Mouse (Mus musculus): Measurements from ENCODE around the gene Def8. TPM values are rescaled to one million over a fixed set of nuclear protein-coding genes. Genes with fewer than 3 reads are reported as not detected.
"Not testable (repeated sequence)": the region's sequence is repeated elsewhere in the genome, so short reads cannot be mapped to it uniquely, and the experiment has no call there.

Gene Def8
- polyA plus RNA-seq, 1 experiment from 2014 or later: 39.8 TPM

DNA sequence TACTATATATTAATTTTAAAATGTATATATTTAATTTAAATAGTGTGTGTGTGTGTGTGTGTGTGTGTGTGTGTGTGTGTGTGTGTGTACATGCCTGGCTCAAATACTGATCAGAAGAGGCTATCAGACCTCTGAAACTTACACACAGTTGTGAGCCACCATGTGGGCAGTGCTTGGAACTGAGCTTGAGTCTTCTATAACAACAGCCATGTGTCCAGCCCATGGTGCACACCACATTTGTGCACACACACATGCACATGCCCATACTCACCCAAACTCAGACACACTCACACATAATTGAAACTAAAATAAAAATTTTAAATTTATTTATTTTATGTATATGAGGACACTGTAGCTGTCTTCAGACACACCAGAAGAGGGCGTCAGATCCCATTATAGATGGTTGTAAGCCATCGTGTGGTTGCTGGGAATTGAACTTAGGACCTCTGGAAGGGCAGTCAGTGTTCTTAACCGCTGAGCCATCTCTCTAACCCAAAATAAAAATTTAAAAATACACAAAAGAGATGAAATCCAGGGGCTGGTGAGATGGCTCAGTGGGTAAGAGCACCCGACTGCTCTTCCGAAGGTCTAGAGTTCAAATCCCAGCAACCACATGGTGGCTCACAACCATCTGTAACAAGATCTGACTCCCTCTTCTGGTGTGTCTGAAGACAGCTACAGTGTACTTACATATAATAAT lies 8.2 kb upstream of the Def8 start:
- not testable (repeated sequence) for H3K4me3 ChIP-seq (replicated peaks); H3K9me3 ChIP-seq (replicated peaks); H3K9ac ChIP-seq; H3K27ac ChIP-seq; H3K4me2 ChIP-seq; ATAC-seq (replicated peaks; ENCODE audit: low FRiP score); H3K36me3 ChIP-seq
- WGBS: 82% methylated on average over 5 of the region's 5 CpGs
- H3K4me1 ChIP-seq: peaks cover 19% of the 10 kb centered on the region
- peaks cover 42% of the 10 kb centered on the region for H3K27me3 ChIP-seq

DNA sequence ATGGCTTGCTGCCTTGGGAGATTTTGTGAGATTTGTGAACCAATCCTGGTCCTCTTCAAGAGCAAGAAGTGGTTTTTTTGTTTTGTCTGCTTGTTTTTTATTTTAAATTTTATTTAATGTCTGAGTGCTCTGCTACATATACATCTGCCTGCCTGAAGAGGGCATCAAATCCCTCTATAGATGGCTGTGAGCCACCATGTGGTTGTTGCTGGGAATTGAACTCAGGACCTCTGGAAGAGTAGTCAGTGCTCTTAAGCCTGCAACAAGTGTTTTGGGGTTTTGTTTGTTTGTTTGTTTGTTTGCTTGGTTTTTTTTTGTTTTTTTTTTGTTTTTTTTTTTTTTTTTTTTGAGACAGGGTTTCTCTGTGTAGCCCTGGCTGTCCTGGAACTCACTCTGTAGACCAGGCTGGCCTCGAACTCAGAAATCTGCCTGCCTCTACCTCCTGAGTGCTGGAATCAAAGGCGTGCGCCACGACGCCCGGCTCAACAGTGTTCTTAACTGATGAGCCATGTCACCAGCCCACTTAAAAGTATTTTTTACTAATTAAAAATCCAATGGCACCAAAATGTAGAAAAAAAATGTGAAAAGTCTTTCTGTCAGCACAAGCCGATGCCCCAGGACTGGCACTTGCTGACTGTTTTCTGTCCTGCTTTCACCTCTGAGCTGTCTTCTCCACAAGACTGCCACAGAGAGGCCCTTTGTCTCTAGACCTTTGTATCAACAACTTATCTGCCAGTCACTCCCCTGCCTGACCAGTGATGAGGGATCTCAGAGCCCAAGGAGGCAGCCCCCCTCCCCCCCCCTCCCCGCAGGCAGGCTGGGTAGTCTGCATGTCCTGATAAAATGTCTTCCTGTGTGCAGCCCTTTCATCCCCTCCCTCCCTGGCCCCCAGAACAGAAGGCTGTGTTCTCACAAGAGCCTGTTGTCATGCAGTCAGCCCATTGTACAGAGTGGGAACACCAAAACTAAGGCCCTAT lies 7.1 kb upstream of the Def8 start:
- peaks cover 8% of the 10 kb centered on the region for H3K4me1 ChIP-seq
- H3K27me3 ChIP-seq: peaks cover 31% of the 10 kb centered on the region
- H3K9me3 ChIP-seq (replicated peaks): no peaks in the 10 kb centered on the region
- ATAC-seq (replicated peaks; ENCODE audit: low FRiP score): no peak
- no peak overlapping the region for H3K4me2 ChIP-seq
- H3K36me3 ChIP-seq: no peaks in the 10 kb centered on the region
- WGBS: 84% methylated on average over 8 of the region's 8 CpGs
- no peak overlapping the region for H3K9ac ChIP-seq
- no peak overlapping the region for H3K27ac ChIP-seq
- H3K4me3 ChIP-seq (replicated peaks): no peak overlapping the region

DNA sequence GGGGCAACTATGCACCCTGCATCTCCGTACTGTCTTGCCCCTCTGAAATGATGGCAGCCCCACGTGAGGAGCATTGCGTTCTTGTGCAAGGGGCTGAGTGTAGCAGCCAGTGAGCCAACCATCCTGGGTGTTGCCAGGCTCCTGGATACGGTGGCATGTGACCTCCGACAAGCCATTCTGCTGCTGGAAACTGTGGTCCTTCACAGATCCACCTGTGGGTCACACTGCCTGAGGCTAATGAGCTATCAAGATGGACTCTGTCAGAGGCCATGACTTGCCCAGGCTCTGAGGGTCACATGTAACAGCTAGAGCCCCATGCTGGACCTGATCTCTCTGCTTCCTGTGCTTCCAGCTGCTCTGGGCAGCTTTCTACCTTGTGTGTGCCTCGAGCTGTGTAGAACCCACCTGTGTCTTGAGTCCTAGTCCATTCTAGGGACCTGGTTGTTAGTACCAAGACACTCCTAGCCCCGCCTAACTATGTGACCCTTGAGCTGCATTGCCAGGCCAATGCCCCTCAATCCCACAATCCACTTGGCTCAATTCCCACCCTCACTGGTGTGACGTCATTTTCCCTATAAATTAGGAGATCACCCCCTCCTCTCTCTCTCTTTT lies 6.3 kb upstream of the Def8 start:
- Histone ChIP-seq H3K27me3 (peaks cover 23% of the 10 kb centered on the region), H3K9ac (no peak overlapping the region), H3K36me3 (no peaks in the 10 kb centered on the region), H3K4me2 (no peak overlapping the region), H3K9me3 (replicated peaks) (no peaks in the 10 kb centered on the region), H3K4me1 (peaks cover 1% of the 10 kb centered on the region; the same call in 1 of the 2 replicates), H3K27ac (no peak overlapping the region), H3K4me3 (replicated peaks) (no peak overlapping the region)
- no peak for ATAC-seq (replicated peaks; ENCODE audit: low FRiP score)
- 79% methylated on average over 8 of the region's 8 CpGs for WGBS

DNA sequence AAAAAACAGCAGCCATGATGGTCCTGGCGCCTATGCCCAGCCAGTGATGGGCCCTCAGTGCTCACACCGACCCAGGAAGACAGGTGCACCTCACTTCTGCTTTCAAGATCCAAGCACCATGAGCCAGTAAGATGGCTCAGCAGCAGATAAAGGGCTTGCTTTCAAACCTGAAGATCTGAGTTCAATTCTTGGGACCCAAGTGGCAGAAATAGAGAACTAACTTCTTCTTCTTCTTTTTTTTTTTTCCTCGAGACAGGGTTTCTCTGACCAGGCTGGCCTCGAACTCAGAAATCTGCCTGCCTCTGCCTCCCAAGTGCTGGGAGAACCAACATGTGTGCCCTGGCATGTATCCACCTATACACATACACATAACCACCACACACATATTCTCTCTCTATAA lies 3.6 kb upstream of the Def8 start:
- 88% methylated on average over 4 of the region's 4 CpGs for WGBS

DNA sequence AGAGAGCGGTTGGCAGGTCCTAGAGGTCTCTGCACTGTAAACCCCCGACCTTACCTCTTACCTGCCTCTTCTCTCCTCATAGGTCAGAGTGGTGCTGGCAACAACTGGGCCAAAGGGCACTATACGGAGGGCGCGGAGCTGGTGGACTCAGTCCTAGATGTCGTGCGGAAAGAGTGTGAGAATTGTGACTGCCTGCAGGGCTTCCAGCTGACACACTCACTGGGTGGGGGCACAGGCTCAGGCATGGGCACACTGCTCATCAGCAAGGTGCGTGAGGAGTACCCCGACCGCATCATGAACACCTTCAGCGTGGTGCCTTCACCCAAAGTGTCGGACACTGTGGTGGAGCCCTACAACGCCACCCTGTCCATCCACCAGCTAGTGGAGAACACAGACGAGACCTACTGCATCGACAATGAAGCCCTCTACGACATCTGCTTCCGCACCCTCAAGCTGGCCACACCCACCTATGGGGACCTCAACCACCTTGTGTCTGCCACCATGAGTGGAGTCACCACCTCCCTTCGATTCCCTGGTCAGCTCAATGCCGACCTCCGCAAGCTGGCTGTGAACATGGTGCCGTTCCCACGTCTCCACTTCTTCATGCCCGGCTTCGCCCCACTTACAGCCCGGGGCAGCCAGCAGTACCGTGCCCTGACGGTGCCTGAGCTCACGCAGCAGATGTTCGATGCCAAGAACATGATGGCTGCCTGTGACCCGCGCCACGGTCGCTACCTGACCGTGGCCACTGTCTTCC lies 2.6 kb upstream of the Def8 start:
- no peak for ATAC-seq (replicated peaks; ENCODE audit: low FRiP score)
- Histone ChIP-seq H3K9ac (no peak overlapping the region), H3K27ac (no peak overlapping the region), H3K4me1 (peaks cover 9% of the 10 kb centered on the region; the same call in 1 of the 2 replicates), H3K4me3 (replicated peaks) (no peak overlapping the region), H3K27me3 (no peaks in the 10 kb centered on the region), H3K4me2 (no peak overlapping the region), H3K36me3 (no peaks in the 10 kb centered on the region), H3K9me3 (replicated peaks) (no peaks in the 10 kb centered on the region)
- WGBS: 92% methylated on average over 34 of the region's 34 CpGs

More for the DNA sequence above, 3.6 kb upstream of the Def8 start:
- H3K4me2 ChIP-seq: no peak overlapping the region
- no peaks in the 10 kb centered on the region for H3K9me3 ChIP-seq (replicated peaks)
- ATAC-seq (replicated peaks; ENCODE audit: low FRiP score): no peak
- H3K27me3 ChIP-seq: no peaks in the 10 kb centered on the region
- no peaks in the 10 kb centered on the region for H3K36me3 ChIP-seq
- H3K4me3 ChIP-seq (replicated peaks): no peak overlapping the region
- no peak overlapping the region for H3K9ac ChIP-seq
- H3K4me1 ChIP-seq: peaks cover 9% of the 10 kb centered on the region; the same call in 1 of the 2 replicates
- H3K27ac ChIP-seq: no peak overlapping the region

DNA sequence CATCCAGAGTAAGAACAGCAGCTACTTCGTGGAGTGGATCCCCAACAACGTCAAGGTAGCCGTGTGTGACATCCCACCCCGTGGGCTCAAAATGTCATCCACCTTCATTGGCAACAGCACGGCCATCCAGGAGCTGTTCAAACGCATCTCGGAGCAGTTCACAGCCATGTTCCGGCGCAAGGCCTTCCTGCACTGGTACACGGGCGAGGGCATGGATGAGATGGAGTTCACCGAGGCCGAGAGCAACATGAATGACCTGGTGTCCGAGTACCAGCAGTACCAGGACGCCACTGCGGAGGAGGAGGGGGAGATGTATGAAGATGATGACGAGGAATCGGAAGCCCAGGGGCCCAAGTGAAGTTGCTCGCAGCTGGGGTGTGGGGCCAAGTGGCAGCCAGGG lies 2.0 kb upstream of the Def8 start:
- ATAC-seq (replicated peaks; ENCODE audit: low FRiP score): no peak
- WGBS: 83% methylated on average over 19 of the region's 19 CpGs
- Histone ChIP-seq H3K9ac (no peak overlapping the region), H3K27ac (no peak overlapping the region), H3K9me3 (replicated peaks) (peaks cover 2% of the 10 kb centered on the region; the same call in 1 of the 2 replicates), H3K4me3 (replicated peaks) (no peak overlapping the region), H3K4me1 (peaks cover 9% of the 10 kb centered on the region; the same call in 1 of the 2 replicates), H3K27me3 (no peaks in the 10 kb centered on the region), H3K36me3 (no peaks in the 10 kb centered on the region), H3K4me2 (no peak overlapping the region)

DNA sequence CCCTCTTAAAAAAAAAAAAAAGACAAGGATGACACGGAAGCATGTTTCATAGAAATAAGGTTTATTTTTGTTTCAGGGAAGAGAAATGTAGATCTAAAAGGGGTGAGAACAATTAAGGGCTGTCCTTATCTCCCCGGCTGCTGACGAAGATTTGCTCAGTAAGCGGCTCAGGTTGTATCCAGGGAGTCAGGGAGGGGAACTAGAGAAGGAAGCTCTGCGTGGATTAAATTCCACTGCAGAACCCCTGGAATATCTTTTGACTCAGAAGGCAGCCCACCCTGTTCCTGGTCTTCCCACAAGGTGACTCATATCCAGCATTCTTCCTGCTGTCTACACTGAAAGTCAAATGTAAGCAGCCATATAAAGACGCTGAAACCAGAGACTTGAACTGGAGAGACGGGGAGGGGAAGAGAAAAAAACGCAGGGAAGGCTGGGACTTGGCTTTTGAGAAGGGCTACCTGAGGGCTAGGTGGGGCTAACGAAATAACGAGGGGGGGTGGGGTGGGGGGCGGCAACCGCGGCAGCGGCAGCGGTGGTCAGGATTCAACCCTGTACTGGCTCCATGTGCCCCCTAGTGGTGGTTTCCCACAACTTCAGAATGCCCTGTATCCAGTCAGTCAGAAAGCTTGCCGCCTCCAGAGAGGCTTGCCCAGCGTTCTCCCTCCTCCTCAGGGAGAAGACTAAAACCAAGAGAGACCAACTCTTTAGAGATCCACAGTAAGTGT lies 1.1 kb upstream of the Def8 start:
- Histone ChIP-seq H3K4me1 (peaks cover 9% of the 10 kb centered on the region; the same call in 1 of the 2 replicates), H3K36me3 (no peaks in the 10 kb centered on the region), H3K27ac (no peak overlapping the region), H3K9me3 (replicated peaks) (peaks cover 11% of the 10 kb centered on the region), H3K4me2 (peak overlapping the region; percentile 57), H3K9ac (no peak overlapping the region), H3K4me3 (replicated peaks) (peak overlapping the region; percentile 31), H3K27me3 (no peaks in the 10 kb centered on the region)
- 16% methylated on average over 17 of the region's 17 CpGs for WGBS
- ATAC-seq (replicated peaks; ENCODE audit: low FRiP score): no peak

DNA sequence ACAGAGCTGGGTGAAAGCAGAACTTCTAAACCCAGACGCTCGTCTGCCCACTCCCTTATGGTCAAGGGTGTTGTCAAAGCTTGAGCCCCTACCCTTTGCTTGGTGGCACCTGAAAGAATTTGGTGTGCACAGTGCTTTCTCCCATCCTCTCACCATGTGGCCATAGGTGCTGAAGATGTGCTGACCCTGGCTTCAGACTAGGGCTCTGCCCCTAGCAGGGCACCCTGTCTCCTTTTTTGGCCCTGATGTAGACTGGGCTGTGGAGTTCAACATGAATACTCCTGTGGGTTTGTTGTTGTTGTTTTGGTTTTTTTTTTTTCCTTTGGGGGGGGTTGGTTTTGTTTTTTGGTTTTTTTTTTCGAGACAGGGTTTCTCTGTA lies 557 bp upstream of the Def8 start:
- Histone ChIP-seq H3K36me3 (no peaks in the 10 kb centered on the region), H3K4me1 (peaks cover 9% of the 10 kb centered on the region; the same call in 1 of the 2 replicates), H3K4me3 (replicated peaks) (peak overlapping the region; percentile 31; the same call in 1 of the 2 replicates), H3K9ac (no peak overlapping the region), H3K4me2 (peak overlapping the region; percentile 57; the same call in 1 of the 2 replicates), H3K27me3 (no peaks in the 10 kb centered on the region), H3K9me3 (replicated peaks) (peaks cover 17% of the 10 kb centered on the region), H3K27ac (no peak overlapping the region)
- ATAC-seq (replicated peaks; ENCODE audit: low FRiP score): no peak
- WGBS: 23% methylated on average over 3 of the region's 3 CpGs

DNA sequence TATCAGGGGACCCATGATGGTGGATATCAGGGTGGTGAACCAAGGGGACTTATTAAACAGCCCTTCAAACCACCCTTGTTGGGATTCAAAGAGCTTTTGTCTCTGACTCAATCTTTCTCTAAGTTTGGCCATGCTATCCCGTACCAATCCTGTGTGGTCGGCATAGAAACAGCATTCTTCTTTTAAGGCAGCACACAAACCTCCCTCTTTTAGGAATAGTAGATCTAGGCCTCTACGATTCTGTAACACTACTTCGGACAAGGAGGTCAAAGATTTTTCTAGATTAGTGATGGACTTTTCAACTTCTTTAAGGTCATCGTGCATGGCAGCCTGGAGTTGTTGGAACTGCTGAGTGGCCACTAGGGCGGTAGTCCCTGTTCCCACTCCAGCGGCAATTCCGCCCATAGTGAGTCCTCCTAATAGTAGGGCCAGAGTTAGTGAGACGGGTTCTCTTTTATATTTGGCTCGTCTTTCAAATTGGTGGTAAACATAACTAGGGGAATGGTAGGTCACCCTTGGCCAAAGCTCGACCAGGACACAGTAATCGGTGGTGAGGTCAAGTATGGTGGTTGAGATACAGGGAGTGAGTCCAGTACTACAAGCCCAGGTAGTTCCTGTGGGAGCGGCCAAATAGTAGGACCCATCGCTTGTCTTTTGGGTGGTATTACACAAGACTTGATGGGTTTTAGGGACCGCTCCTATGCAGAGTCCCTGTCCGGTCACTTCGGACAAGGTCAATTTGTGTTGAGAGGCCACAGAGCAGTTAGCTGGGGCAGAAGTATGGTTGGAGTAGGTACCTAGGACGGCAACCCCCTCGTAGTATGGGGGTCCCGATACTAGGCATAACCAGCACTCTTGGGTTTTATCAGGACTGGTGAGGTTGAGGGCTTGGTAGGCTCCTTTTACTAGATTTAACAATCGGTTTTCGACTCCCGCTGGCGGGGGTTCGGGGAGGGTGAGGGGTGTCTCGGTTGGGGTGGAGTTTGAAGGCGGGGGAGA lies 3.5 kb downstream of the Def8 start:
- Histone ChIP-seq H3K9ac (no peak overlapping the region), H3K4me2 (no peak overlapping the region)
- no peak for ATAC-seq (replicated peaks; ENCODE audit: low FRiP score)

DNA sequence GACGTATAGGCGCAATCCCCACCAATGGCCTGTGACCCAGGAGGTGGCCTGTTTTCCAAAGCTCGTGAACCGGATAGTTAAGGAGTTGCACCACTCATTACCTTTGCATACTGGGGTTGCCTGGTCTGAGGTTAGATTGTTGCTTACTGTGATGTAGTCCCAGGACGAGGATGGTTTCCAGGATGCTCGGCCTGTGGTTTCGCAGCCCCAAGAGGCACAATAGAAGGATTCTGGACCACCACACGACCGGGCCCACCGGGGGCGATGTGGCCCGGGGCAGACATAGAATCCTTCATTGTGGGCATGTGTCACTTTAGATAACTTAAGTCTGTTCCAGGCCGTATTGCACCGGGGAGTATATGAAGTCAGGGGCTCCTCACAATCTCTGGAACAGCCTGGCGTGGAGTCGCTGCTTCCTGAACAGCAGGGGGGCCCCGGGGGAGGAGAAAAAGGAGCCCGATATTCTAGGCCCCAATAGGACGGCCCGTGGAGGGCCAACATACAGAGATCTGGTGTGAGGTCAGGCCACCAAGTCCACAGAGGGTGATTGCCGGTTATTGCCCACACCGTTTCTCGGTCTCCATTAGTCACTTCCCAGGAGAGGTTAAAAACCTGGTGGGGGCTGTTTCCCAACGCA lies 4.4 kb downstream of the Def8 start:
- no peaks in the 10 kb centered on the region for H3K36me3 ChIP-seq
- H3K9ac ChIP-seq: no peak overlapping the region
- WGBS: 95% methylated on average over 24 of the region's 24 CpGs
- H3K27ac ChIP-seq: no peak overlapping the region
- H3K4me2 ChIP-seq: no peak overlapping the region
- H3K27me3 ChIP-seq: no peaks in the 10 kb centered on the region
- H3K4me3 ChIP-seq (replicated peaks): no peak overlapping the region
- peaks cover 1% of the 10 kb centered on the region; the same call in 1 of the 2 replicates for H3K4me1 ChIP-seq
- no peak for ATAC-seq (replicated peaks; ENCODE audit: low FRiP score)
- peaks cover 55% of the 10 kb centered on the region for H3K9me3 ChIP-seq (replicated peaks)

More for the DNA sequence above, 3.5 kb downstream of the Def8 start:
- no peaks in the 10 kb centered on the region for H3K27me3 ChIP-seq
- no peak overlapping the region for H3K27ac ChIP-seq
- H3K4me1 ChIP-seq: peaks cover 9% of the 10 kb centered on the region; the same call in 1 of the 2 replicates
- 97% methylated on average over 27 of the region's 27 CpGs for WGBS
- H3K4me3 ChIP-seq (replicated peaks): no peak overlapping the region
- no peaks in the 10 kb centered on the region for H3K36me3 ChIP-seq
- H3K9me3 ChIP-seq (replicated peaks): peaks cover 47% of the 10 kb centered on the region
